Mouse (Mus musculus) forebrain, embryonic 16.5 days (tissue): Measurements from ENCODE around the gene Kazn. TPM values are rescaled to one million over a fixed set of nuclear protein-coding genes. Genes with fewer than 3 reads are reported as not detected.

Source experiments
- ATAC-seq: fragments of 200-750 bp; cut with Nextera tagmentation; 2 replicates; pipeline ENCODE4 v1.8.0; 2017; ENCODE audit warnings: mild to moderate bottlenecking, moderate library complexity
- H3K27ac ChIP-seq: fragments of 300-500 bp; sonication (generic); 2 replicates; pipeline ENCODE4 v1.5.1; 2014; ENCODE audit warnings: low read length, control low read depth
- H3K27me3 ChIP-seq: fragments of 300-500 bp; sonication (generic); replicated peaks from 2 replicates; pipeline ENCODE4 v1.6.1; 2014; ENCODE audit warnings: low read length; ENCODE audit not compliant: control insufficient read depth, insufficient read depth
- H3K36me3 ChIP-seq: fragments of 300-500 bp; sonication (generic); 2 replicates; pipeline ENCODE4 v1.6.1; 2014; ENCODE audit not compliant: control insufficient read depth, insufficient read depth
- H3K4me1 ChIP-seq: fragments of 300-500 bp; sonication (generic); replicated peaks from 2 replicates; pipeline ENCODE4 v1.6.1; 2014; ENCODE audit warnings: low read length; ENCODE audit not compliant: control insufficient read depth, insufficient read depth
- H3K4me2 ChIP-seq: fragments of 300-500 bp; sonication (generic); 2 replicates; pipeline ENCODE4 v1.6.1; 2014; ENCODE audit warnings: mild to moderate bottlenecking, low read length, control low read depth
- H3K4me3 ChIP-seq: fragments of 300-500 bp; sonication (generic); replicated peaks from 2 replicates; pipeline ENCODE4 v1.5.1; 2014; ENCODE audit warnings: mild to moderate bottlenecking, low read length, control low read depth
- H3K9ac ChIP-seq: fragments of 300-500 bp; sonication (generic); replicated peaks from 2 replicates; pipeline ENCODE4 v1.6.1; 2014; ENCODE audit warnings: low read depth, low read length, control low read depth
- H3K9me3 ChIP-seq: fragments of 300-500 bp; sonication (generic); 2 replicates; pipeline ENCODE4 v1.6.1; 2016; ENCODE audit warnings: low read length; ENCODE audit not compliant: control insufficient read depth
- WGBS: fragments of 180-500 bp; shearing (Covaris S2); extraction: QIAGEN DNeasy Blood & Tissue Kit; methylation state at CpG from one replicate; pipeline ENCODE4 v1.1.7; 2014; 5-methylcytosine and 5-hydroxymethylcytosine counted together
- polyA plus RNA-seq: library from polyadenylated mRNA; unstranded; fragments of >200 nt; fragmentation: Nextera tagmentation; extraction: Ambion mirVana; gene quantifications from 2 replicates; pipeline ENCODE4 v1.2.1, GENCODE M21; 2015

Gene Kazn
- polyA plus RNA-seq, 1 experiment from 2014 or later: 27.6 TPM

DNA sequence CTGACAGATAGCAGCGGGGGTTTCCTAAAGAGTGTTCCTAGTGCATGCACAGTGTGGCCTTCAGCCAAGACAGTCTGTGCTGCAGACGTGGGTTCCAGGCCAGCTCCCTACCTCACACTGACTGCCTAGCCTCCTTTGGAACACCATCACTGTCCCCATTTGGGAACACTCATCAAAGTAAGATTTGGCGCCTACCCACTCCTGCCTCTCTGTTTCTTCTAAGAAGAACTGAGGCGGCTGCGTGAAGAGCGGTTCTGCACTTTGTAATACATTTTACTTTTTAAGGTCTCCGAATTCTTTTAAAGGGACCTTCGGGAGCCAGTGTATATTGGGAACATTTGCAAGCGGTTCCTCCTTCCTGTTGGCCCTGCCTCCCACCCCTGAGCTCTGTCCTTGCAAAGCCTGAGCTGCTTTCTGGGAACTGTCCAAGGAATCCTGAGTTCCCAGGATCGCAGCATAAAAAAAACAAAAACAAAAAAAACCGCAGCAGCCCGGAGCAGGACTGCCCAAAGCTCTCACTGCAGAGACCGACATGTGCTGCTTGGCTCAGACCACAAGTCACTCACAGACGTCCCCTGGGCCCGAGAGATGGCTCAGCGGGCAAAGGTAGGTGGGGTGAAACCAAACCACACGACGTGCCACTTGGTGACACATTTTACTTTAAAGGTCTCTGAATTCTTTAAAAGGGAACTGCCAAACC is 161.5 kb downstream of the Kazn start:
- H3K4me1 ChIP-seq: peaks cover 20% of the 10 kb centered on the region
- WGBS: 29% methylated on average over 18 of the region's 18 CpGs
- H3K36me3 ChIP-seq: no peaks in the 10 kb centered on the region
- H3K27ac ChIP-seq: no peak overlapping the region
- no peak overlapping the region for H3K4me3 ChIP-seq
- H3K9me3 ChIP-seq: no peaks in the 10 kb centered on the region
- ATAC-seq: peak; percentile 45
- peaks cover 7% of the 10 kb centered on the region for H3K27me3 ChIP-seq
- H3K9ac ChIP-seq: no peak overlapping the region
- H3K4me2 ChIP-seq: no peak overlapping the region

GRCm38 (mm10) chr4:142076883-142077282 is 162.3 kb downstream of the Kazn start:
- peaks cover 6% of the 10 kb centered on the region for H3K27me3 ChIP-seq
- H3K27ac ChIP-seq: no peak overlapping the region
- no peak overlapping the region for H3K4me2 ChIP-seq
- peaks cover 20% of the 10 kb centered on the region for H3K4me1 ChIP-seq
- no peak overlapping the region for H3K4me3 ChIP-seq
- no peaks in the 10 kb centered on the region for H3K9me3 ChIP-seq
- H3K36me3 ChIP-seq: no peaks in the 10 kb centered on the region
- no peak overlapping the region for H3K9ac ChIP-seq
- ATAC-seq: no peak
- WGBS: 30% methylated on average over 1 of the region's 1 CpGs

- Histone ChIP-seq H3K36me3 (no peaks in the 10 kb centered on the region), H3K4me3 (no peak overlapping the region), H3K4me1 (peaks cover 15% of the 10 kb centered on the region), H3K4me2 (no peak overlapping the region), H3K27ac (no peak overlapping the region), H3K9me3 (no peaks in the 10 kb centered on the region), H3K27me3 (peaks cover 6% of the 10 kb centered on the region), H3K9ac (no peak overlapping the region)
- 84% methylated on average over 11 of the region's 11 CpGs for WGBS
- no peak for ATAC-seq
These were observed 163.3 kb downstream of the Kazn start for GRCm38 (mm10) chr4:142075931-142076330.

- H3K9me3 ChIP-seq: no peaks in the 10 kb centered on the region
- no peak overlapping the region for H3K9ac ChIP-seq
- no peak overlapping the region for H3K4me2 ChIP-seq
- H3K27ac ChIP-seq: no peak overlapping the region
- H3K4me1 ChIP-seq: peaks cover 10% of the 10 kb centered on the region
- ATAC-seq: no peak
- H3K36me3 ChIP-seq: no peaks in the 10 kb centered on the region
- H3K4me3 ChIP-seq: no peak overlapping the region
- peaks cover 9% of the 10 kb centered on the region for H3K27me3 ChIP-seq
- WGBS: 69% methylated on average over 13 of the region's 13 CpGs
These were observed 165.0 kb downstream of the Kazn start for GRCm38 (mm10) chr4:142074060-142074732.

- 15% methylated on average over 18 of the region's 18 CpGs for WGBS
- Histone ChIP-seq H3K27me3 (peaks cover 9% of the 10 kb centered on the region), H3K9ac (no peak overlapping the region), H3K4me2 (no peak overlapping the region), H3K27ac (no peak overlapping the region), H3K9me3 (no peaks in the 10 kb centered on the region), H3K36me3 (no peaks in the 10 kb centered on the region), H3K4me1 (peaks cover under 1% of the 10 kb centered on the region), H3K4me3 (no peak overlapping the region)
- no peak for ATAC-seq
These were observed 167.8 kb downstream of the Kazn start for GRCm38 (mm10) chr4:142071243-142071991.

- 12% methylated on average over 8 of the region's 8 CpGs for WGBS
These were observed 168.4 kb downstream of the Kazn start for GRCm38 (mm10) chr4:142070840-142071239.

DNA sequence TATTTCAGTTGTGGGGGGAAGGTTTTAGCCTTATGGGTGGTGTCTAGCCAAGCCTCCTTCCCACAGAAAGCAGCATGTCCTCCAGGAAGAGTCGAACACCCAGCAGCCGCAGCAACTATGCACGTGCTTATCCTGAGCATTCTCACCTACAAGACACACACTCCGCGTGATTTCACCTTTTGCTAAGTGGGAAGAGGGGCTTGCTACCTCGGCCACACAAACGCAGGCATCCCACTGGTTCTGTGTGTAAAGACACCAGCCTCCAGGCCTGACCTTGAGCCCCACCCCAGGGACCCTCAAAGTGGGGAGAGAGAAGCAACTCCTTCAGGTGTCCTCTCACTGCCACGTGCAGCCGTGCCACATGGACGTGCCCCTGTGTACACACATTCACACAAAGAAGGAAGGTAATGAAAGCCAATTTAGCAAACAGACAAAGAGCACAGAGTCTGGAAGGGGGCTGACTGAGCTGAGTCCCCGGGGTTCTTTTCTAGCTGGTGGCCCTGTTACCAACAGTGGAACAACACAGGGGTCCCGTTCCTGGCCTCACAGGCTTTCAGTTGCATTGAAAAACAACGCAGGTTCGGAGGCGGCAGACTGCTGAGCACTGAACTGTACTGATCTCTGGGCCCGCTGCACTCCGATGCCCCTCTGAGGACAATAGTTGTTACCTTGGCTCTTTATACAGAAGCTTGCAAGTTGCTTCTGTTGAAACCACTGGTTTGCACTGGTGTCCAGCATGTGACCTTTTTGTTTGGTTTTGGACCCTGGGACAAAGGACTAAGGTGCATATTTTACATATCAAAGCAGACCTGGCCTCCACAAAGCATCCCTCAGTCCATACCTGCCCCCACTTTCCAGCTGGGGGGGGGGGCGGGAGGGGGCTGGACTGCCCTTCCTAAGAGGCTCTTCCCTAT is 170.0 kb downstream of the Kazn start:
- H3K9ac ChIP-seq: no peak overlapping the region

More at GRCm38 (mm10) chr4:142070840-142071239, 168.4 kb downstream of the Kazn start:
- Histone ChIP-seq H3K9ac (no peak overlapping the region), H3K4me1 (peaks cover 4% of the 10 kb centered on the region), H3K4me2 (no peak overlapping the region), H3K4me3 (no peak overlapping the region), H3K36me3 (no peaks in the 10 kb centered on the region), H3K27me3 (peaks cover 9% of the 10 kb centered on the region), H3K27ac (no peak overlapping the region), H3K9me3 (no peaks in the 10 kb centered on the region)
- no peak for ATAC-seq

DNA sequence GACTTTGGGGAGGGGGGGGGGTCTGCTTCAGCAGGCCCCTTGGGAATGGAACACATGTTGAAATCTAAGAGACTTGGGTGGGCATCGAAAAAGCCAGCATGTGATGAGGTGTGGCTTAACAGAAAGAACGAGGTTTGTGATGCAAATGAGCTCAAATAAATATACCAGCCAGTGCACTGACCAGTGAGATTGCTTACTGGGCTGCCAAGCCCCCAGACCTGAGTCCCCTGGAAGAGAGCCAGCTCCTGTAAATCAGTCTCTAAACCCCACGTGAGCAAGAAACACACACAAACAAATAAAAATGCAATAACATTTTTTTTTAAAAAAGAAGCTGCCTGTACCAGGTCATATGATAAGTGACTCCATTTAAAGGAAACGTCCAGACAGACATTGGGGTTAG is 172.6 kb downstream of the Kazn start:
- Histone ChIP-seq H3K4me3 (no peak overlapping the region), H3K36me3 (no peaks in the 10 kb centered on the region), H3K4me1 (peaks cover 4% of the 10 kb centered on the region), H3K27me3 (peaks cover 5% of the 10 kb centered on the region), H3K9me3 (no peaks in the 10 kb centered on the region), H3K27ac (no peak overlapping the region), H3K9ac (no peak overlapping the region), H3K4me2 (no peak overlapping the region)
- 9% methylated on average over 4 of the region's 4 CpGs for WGBS
- ATAC-seq: no peak

More for the DNA sequence above, 170.0 kb downstream of the Kazn start:
- ATAC-seq: no peak
- Histone ChIP-seq H3K36me3 (no peaks in the 10 kb centered on the region), H3K4me2 (no peak overlapping the region), H3K27ac (no peak overlapping the region), H3K9me3 (no peaks in the 10 kb centered on the region), H3K27me3 (peaks cover 9% of the 10 kb centered on the region), H3K4me3 (no peak overlapping the region), H3K4me1 (peaks cover 4% of the 10 kb centered on the region)
- WGBS: 17% methylated on average over 18 of the region's 18 CpGs
